Mouse (Mus musculus) spleen, postnatal 14 days (tissue): ENCODE results near the gene Olfr1417.

Source experiments
- DNase-seq, 2 experiments: peaks; one replicate each; pipeline ENCODE4 v3.0.0; 2021 to 2022; ENCODE audit warnings: low spot score in 2 of 2

Olfr1417 gene

GRCm38 (mm10) chr19:11810856-11811255, 28.2 kb downstream of the Olfr1417 start:
- DNase-seq, result no peak

- DNase-seq, result no peak
Observed at GRCm38 (mm10) chr19:11810003-11810758, 28.8 kb downstream of the Olfr1417 start.

GRCm38 (mm10) chr19:11808452-11808851, 30.6 kb downstream of the Olfr1417 start:
- DNase-seq, result no peak

GRCm38 (mm10) chr19:11807822-11808221, 31.2 kb downstream of the Olfr1417 start:
- DNase-seq, result no peak

- DNase-seq, result no peak
Observed at GRCm38 (mm10) chr19:11807251-11807650, 31.8 kb downstream of the Olfr1417 start.

GRCm38 (mm10) chr19:11804423-11804822, 34.6 kb downstream of the Olfr1417 start:
- DNase-seq, result no peak

GRCm38 (mm10) chr19:11800531-11801315, 38.3 kb downstream of the Olfr1417 start:
- DNase-seq, result no peak

- DNase-seq, result no peak
Observed at GRCm38 (mm10) chr19:11794447-11794846, 44.6 kb downstream of the Olfr1417 start.

- no peak for DNase-seq
Observed at GRCm38 (mm10) chr19:11793741-11794359, 45.2 kb downstream of the Olfr1417 start.

GRCm38 (mm10) chr19:11791825-11792224, 47.2 kb downstream of the Olfr1417 start:
- no peak for DNase-seq

- no peak for DNase-seq
Observed at GRCm38 (mm10) chr19:11788876-11789275, 50.1 kb downstream of the Olfr1417 start.

- DNase-seq, result no peak
Observed at GRCm38 (mm10) chr19:11787826-11788225, 51.2 kb downstream of the Olfr1417 start.

- no peak for DNase-seq
Observed at GRCm38 (mm10) chr19:11785409-11786154, 53.4 kb downstream of the Olfr1417 start.

GRCm38 (mm10) chr19:11777191-11777865, 61.7 kb downstream of the Olfr1417 start:
- peak; percentile 21 to 56 for DNase-seq
